Mouse (Mus musculus): ENCODE measurements around the gene Cx3cr1.

Cx3cr1 gene

DNA sequence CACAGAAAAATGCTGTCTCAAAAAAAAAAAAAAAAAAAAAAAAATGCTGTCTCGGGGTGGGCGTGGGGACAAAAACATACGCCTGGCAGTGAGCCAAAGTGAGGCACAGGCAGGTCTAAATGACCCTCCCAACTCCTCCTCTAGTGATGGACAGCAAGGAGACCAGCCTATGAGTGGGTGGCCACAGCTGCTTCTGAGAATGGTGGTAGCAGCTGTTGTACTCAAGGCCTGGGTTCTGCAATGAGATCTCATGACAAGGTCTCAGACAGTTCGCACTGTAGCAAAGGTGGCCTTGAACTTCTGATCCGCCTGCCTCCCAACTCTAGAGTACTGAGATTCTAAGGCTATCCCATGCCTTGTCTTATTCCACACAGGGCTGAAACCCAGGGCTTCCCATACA lies 128.3 kb downstream of the Cx3cr1 start:
- no peak for DNase-seq (ENCODE audit: low spot score in 2 of 2)

DNA sequence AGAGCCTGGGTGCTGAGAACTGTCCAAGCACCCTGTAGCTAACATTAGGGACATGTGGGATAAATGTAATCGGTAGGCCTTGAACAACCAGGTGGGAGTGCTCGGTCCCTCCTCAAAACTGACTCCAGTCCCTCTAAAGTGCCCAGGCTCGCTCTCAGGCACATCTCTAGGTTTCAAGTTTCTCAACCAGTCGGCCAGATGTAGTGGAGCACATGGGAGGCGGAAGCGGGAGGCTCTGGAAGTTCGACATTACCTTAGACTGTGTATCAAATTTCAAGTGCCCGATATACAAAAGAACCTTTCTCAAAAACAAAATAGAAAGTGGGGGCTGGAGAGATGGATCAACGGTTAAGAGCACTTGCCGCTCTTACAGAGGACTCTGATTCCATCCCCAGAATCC lies 130.0 kb downstream of the Cx3cr1 start:
- DNase-seq (ENCODE audit: low spot score in 2 of 2), result no peak

DNA sequence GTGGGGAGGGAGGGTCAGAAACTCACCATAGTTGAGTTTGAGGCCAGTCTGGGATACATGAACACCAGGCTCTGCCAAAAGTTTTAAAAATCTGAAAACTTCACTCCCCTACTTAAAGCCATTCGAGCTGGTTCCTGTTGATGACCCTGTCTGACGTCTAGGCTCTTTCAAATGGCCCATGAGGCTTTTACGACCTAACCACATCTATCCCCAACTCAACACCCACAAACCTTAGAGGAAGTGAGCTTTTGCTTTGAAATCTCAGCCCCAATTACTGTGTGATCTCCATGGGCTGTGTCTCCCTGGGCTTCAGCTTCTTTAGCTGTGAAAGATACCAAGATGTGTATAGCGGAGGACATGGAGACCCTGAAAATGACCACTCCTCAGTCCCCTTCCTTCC lies 131.2 kb downstream of the Cx3cr1 start:
- no peak for DNase-seq (ENCODE audit: low spot score in 2 of 2)

DNA sequence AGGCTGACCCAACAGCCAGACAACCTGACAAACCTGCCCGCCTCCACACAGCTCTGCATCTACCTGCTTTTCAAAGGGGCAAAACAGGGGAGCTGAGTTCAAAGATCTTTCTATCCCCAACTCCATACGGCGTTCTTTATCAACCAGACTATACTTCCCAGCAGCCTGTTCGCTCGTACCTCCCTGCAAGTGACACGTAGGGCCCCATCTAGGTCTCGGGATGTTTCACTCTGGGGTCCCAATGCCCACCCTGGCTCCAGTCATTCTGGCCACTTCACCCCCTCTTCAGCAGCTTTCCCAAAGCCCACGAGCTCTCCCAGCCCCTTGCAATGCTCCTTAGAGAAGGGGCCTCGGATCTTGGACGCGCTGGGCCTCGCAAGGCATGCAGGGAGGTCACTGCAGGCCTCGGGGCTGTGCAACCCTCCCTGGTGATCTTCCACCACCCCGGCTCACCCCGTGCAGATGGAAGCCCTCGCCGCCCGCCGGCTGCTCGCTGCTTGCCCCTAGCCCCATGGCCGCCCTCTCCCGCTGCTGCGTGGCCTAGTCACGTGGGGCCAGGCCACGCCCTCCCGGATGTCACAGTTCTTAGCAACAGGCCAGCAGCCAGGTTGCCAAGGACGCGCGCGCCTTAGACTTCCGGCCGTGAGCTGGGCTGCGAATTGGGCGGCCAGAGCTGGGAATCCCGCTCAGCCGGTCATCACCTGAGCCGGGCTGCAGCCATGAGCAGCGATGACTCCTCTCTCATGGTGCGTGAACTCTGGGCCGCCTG lies 132.5 kb downstream of the Cx3cr1 start, which contains the start of the genes Gorasp1 and Ttc21a:
TSS of gene Gorasp1 (minus strand) at position 561 of the 769 bp plus-strand sequence.
TSS of gene Ttc21a (plus strand) at position 602 of the 769 bp plus-strand sequence.
- DNase-seq (ENCODE audit: low spot score in 2 of 2), result peak; percentile 96

DNA sequence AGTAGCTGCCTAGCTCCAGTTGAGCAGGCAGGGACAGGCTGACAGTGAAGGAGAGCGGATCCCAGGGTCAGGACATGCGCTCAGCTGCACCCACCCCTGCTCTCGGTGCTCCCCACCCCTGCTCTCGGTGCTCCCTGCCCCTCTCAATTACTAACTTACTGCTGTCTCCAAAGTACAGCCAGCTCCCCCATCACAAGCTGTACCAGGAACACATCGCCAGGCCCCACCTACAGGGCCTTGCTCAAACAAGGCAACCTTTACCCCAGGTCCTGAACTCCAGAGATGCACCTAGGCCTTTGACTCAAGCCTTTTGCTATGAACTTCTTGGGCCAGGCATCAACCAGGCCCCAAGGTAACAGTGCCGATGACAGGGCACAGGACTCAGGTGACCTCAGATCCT lies 136.0 kb downstream of the Cx3cr1 start:
- DNase-seq (ENCODE audit: low spot score in 2 of 2), result no peak

DNA sequence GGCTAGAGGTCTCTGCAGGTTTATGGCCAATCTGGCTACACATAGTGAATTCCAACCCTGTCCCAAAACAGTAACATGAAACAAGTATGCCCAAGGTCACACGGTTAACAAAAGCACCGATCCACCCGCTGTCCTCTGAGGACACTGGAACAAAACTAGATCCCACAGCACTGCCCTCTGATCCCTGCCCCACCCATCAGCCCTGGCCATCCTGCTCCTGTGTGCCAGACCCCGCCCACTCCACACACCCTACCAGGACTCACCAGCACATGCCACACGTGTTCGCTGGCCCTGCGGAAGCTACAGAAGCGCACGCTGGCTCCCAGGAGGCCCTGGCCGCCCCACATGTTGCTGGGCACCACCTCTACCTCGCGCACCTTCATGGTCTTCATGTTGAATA lies 137.3 kb downstream of the Cx3cr1 start:
- DNase-seq (ENCODE audit: low spot score in 2 of 2), result no peak

DNA sequence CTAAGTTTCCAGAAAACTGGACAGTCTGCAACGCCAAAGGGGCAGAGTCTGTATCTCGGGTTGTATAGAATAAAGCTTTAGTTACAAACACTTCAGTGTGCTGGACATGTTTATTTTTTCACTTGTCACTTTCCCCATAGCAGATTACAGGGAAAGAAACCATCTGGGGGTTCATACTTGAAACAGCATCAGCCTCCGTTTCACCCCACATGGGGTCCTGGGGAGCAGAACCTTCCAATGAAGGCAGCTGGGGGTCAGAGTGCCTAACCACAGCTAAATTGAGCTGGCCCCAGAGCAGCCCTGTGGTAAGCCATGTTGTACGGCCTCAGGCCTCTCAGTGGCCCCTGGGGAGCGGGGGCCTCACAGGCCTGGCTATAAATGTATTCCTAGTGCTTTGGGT lies 143.2 kb downstream of the Cx3cr1 start:
- DNase-seq (ENCODE audit: low spot score in 2 of 2), result no peak

DNA sequence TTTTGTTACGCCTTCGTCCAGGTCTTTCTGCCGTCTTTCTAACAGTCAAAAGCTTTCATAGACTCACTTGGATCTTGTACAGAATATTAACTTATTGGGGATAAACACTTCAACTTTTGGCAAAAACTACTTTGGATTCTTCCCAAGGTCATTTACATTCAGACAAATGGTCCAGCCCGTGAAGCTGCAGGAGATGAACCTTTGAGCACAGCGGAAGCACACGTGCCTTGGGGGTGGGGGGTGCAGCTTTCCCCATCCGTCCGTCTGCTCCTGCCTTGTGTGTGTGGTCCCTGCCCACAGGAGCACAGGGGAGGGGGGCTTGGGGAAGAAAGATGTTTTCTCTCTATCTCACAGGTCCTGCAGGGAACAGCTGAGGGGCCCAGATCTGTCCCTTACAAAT lies 143.9 kb downstream of the Cx3cr1 start:
- DNase-seq (ENCODE audit: low spot score in 2 of 2), result no peak

DNA sequence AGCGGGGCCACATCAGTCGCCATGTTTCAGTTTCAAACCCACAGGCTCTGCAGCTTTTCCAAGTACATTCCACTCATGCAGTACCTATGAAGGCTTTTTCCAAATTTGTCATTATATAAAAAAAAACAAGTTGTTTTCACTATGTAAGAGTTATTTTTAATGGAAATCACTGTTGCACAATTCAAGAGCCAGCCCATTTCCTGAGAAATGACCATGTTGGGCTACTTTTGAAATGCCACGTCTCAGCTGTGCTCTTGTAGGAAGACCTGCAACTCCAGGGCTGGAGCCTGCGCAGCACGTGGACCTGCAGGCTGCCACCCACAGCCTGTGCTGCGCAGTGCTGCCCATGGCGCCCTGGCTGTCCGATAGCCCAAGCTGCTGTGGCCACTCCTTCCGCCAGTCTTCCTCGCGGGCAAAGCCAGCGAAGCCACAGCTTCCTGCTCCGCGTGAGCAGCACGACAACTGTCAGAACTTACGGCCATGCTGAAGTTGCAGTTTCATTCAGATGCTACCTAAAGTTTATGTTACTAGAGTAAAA lies 144.5 kb downstream of the Cx3cr1 start:
- DNase-seq (ENCODE audit: low spot score in 2 of 2), result no peak

DNA sequence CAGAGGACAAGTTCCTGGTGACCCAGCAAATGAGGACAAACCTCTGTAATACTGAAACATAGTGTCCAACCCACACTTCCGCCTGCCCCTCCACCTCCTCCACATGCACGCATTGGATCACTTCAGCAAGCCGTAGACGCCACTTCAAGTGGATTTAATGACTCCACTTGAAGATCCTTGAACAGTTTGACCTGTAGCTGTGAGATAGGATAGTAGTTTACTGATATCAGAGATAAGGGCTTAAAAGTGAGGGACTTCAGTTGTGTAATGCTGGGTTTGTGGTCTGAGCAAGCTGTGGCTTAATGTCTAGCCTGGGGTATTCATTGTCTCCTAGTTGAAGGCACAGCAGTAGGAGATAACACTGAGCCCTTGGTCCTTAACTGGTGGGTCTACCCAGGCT lies 146.2 kb downstream of the Cx3cr1 start:
- DNase-seq (ENCODE audit: low spot score in 2 of 2), result no peak

DNA sequence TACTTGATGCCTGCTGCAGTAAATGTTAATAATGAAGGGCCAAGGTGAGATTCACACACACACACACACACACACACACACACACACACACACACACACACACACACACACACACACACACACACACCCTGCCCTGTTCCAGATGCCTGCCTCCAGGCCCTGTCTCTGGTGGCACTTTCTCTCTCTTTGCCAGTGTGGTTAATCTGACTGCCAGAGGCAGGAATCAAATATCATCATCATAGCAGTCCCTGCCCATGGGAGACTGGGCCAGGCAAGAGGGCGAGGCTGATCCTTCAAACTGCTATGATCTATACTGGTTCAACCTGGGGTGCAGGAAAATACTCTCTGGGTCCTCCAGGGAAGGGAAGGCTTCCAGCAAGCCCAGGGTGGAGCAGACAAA lies 149.8 kb downstream of the Cx3cr1 start:
- DNase-seq (ENCODE audit: low spot score in 2 of 2), result no peak

DNA sequence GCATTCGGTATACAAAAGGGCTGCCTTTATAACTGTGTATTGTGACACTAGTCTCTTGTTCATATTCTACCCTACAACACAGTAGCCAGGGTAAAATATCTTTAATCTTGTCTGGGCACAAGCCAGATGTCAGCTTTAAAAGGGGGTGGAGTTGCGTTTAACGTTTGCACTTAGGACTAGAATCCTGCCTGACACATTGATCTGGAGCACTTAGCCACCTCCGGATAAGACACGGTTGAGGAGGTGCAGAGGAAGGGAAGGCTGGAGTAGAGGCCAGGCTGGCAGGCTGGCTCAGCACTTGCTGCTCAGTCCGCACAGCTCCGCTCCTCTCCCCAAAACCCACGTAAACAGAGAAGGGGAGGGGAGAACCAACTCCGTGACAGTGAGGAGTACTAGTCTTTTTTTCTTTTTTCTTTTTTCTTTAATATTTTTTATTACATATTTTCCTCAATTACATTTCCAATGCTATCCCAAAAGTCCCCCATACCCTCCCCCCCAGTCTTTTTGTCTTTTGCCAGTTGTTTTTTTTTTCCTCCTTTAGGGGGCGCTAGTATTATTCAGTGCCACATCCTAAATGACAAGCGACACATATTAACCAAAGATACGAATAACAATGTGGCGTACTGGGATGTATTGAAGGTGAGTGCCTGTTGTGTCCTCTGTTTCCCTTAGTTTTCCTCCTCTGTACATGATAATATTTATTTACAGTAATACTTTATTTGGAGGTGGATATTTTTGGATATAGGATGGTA lies 156.4 kb downstream of the Cx3cr1 start:
- DNase-seq (ENCODE audit: low spot score in 2 of 2), result no peak

DNA sequence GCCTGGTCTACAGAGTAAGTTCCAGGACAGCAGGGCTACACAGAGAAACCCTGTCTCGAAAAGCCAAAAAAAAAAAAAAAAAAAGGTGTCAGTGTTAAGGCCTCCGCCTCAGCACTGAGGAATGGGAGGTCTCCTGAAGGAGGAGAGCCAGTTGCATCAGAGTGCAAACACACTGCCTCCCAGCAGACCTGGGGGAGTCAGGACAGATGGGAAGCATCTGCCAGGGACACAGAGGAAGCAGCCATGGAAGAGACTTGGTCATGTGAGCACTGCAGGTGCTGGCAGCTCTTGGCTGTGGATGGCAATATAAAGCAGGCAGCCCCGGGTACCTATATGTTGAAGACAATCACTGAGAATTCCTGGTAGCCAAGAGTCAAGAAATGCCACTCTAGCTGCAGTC lies 159.7 kb downstream of the Cx3cr1 start:
- no peak for DNase-seq (ENCODE audit: low spot score in 2 of 2)

DNA sequence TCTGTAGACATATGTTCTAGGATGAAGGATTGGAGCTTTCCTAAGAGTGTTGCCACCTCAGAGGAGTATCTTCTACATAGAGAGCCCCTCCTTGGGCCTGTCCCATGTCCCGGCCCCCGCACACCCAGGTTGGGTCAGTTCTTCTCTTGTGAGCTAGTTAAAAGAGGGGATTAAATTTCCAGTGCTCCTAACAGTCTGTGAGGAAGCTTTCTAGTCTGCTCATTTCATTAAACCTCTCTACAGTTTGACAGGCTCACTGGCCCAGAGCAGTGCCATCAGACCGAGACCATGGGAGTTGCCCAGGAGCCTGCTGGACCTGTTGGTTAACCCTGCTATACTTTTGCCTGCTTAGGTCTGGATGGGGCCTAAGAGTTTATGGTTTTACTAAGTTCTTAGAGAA lies 161.0 kb downstream of the Cx3cr1 start:
- DNase-seq (ENCODE audit: low spot score in 2 of 2), result no peak

DNA sequence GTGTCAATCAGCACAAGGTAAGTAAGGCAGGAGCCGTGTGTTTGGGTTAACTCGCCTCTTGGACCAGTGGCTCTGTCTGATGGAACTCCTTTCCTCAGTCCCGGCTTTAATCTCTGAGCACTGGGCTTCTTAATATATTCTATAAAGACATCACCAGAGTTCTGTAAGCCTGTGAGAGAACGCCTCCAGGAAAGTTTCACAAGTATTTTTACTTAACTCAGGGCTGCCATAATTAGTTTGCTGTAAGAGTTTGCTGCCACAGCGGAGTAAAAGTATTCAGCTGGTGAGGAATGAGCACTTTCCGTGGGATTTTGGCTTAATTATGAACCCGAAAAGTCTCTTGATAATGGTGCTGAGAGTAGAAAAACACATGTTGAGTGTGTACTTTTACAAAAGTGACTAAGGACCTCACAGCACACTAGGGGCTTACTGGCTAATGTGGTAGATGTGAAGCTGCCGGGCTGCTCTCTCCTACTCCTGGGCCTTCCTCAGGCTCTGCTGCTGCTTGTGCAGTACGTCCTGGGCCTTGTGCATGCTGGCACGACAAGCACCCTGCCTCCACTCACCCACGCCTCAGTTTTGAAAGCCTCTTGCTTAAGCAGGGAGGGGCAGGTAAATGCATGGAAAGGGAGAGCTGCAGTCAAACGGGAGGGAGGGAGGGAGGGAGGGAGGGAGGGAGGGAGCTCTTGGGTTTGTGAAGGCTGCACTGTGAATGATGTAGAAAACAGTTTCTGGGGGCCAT lies 167.1 kb downstream of the Cx3cr1 start:
- no peak for DNase-seq (ENCODE audit: low spot score in 2 of 2)

DNA sequence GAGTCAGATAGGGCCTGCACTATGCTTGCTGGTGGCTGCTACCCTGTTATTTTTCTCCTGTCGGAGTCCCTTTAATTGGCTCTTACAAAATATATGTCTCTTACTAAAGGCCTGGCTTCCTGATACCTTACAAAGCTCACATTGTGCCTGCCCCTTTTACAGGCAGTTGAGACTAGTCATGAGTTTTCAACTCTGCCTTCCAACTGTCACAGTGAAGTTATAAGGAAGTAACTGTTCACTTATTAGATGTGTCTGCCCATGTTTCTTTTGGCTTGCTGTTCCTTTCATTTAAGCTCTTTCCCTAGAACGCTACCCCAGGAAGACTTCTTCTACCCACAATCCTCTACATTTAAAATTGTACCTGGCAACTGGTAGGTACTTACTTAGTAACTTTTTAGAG lies 170.2 kb downstream of the Cx3cr1 start:
- DNase-seq (ENCODE audit: low spot score in 2 of 2), result no peak

DNA sequence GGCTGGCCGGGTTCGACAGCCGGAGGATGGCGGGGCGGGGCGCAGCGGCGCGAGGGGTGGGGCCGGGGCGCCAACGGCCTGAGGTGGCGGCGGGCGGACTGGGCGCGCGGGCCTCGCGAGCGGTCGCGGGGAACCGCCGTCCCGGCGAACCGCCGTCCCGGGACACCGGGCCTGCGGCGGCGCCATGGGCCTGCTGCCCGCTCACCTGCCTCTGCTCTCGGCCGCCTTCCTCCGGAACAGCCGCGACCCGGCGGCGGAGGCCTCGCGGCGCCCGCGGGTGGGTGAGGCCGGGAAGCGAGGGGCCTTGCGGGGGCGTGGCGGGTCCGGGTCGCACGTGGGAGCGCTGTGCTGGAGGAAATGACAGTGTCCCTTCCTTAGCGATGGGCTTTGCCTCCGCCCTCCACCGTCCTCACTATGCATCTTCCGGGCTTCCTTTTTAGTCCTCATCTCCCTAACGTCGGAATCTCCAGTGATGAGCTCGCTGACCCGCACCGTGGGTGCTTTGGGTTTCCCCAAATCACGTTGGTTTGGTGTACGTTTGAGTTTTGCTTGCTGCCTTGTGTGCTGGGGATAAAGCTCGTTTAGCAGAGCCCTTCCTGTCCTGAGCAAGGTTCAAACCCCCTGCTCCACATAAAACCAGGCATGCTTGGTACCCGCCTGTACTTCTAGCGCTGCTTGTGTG lies 174.5 kb downstream of the Cx3cr1 start:
- peak; percentile 53 to 55 for DNase-seq (ENCODE audit: low spot score in 2 of 2)

DNA sequence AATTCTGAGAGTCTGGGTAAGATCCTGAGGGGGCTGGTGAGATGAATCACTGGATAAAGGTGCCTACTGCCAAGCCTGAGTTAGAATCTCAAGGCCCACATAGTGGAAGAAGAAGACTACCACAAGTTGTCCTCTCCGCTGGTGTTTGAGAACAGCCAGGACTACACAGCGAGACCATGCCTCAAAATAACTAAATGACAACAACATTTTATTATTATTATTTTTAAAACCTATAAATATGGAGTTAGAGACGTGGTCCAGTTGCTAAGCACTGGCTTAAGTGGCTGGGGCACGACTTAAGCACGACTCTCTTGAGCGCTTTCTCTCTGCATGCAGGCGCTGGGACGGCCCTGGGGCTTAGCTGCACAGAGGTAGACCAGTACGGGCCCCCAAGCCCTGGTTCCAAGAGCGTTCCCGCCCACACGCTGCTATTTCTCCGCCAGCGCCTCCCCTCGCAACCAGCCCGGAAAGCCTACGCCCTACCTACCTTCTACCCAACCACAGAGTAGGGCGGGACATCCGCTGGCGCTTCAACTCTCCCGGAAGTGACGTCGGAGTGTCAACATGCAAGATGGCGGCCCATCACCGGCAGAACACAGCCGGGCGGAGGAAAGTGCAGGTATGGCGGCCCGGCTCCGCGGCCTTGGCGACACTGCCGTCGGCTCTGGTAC lies 175.2 kb downstream of the Cx3cr1 start, which contains the start of gene Wdr48:
TSS of gene Wdr48 (plus strand) at position 540 of the 671 bp plus-strand sequence.
- DNase-seq (ENCODE audit: low spot score in 2 of 2), result peak; percentile 99

DNA sequence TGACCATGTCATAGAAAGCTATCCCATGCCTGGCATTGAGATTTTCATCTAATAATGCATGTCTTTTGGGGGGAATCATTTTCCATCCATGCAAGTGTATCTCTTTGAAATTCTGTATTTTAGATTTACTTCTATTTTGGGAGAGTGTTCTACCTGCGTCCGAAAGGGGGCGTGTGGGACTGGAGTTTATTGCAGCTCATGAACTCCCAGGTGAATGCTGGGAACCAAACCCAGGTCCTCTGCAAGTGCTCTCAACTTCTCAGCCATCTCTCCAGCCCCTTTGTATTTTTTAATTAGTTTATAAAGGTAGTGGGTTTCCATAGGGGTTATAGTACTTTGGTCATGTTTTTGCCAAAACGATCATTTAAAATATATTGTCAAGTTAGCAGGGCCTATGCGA lies 175.8 kb downstream of the Cx3cr1 start:
- DNase-seq (ENCODE audit: low spot score in 2 of 2), result no peak

DNA sequence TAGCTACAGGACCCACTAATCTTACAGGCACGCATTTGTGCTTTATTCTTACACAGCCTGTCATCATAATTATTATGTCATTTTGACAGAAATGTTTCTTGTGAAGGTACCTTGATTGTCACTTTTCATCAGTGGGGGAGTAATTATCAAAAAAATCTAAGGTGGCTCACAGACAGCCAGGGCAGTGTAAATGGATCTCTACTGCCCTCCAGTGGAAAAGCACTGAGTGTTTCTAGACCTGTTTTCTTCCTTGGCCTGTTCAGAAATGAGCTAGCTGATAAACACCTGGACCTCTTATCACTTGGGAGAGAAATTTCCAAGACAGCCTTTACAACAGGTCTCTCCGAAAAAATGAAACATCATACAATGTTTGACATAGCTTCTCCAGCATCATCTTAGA lies 179.0 kb downstream of the Cx3cr1 start:
- peak in 1 of 2 experiments; percentile 67 for DNase-seq (ENCODE audit: low spot score in 2 of 2)

DNA sequence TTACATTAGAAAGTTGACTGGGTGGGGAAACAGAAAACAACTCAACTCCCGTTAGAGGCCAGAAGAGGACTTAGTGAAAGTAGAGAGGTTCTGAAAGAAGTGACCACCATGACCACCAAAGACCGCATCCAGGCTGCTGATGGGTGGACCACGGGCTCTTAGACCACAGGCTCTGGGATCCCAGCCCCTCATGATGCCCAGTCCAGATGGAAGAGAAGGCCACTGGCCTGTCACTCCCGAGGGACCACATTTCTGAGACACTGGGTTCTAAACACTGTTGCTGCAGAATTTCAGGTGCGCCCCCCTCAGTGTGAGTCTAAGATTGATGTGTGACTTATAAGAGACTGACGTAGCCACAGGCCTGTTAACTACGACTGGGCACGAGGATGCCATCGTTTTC lies 180.2 kb downstream of the Cx3cr1 start:
- DNase-seq (ENCODE audit: low spot score in 2 of 2), result no peak

Data from right cerebral cortex, postnatal 10 days (tissue).